Mouse (Mus musculus): ENCODE data around the gene Ankrd63. TPM values are rescaled to one million over a fixed set of nuclear protein-coding genes. Genes with fewer than 3 reads are reported as not detected.

Gene Ankrd63
- total RNA-seq, 1 experiment, result not detected

- DNase-seq (ENCODE audit: low read depth, low spot score), result no peak
- H3K36me3 ChIP-seq (ENCODE audit: control insufficient read depth, insufficient read depth, low read length, poor library complexity, severe bottlenecking), result no peaks in the 10 kb centered on the region
- H3K9me3 ChIP-seq (ENCODE audit: control insufficient read depth, insufficient read depth, low read depth, low read length), result no peaks in the 10 kb centered on the region
- peaks cover 0 to 4% of the 10 kb centered on the region in 2 experiments; a peak in 1 of 4 replicates for H3K4me1 ChIP-seq (ENCODE audit: control insufficient read depth in 2 of 2, insufficient read depth in 2 of 2, low read length in 2 of 2, poor library complexity in 1 of 2)
- H3K9ac ChIP-seq (ENCODE audit: insufficient read depth, low read depth, low read length, poor library complexity, severe bottlenecking), result no peak overlapping the region
- in situ Hi-C loops (cut with MboI; ENCODE audit: low sequenced_read_pairs in 2 of 2, unreplicated experiment in 2 of 2), result no loop called here
- H3K27ac ChIP-seq (ENCODE audit: insufficient read depth, low read depth, low read length, poor library complexity, severe bottlenecking), result no peak overlapping the region
- H3K4me3 ChIP-seq (ENCODE audit: insufficient read depth in 1 of 2, low read depth in 1 of 2, low read length in 2 of 2, poor library complexity in 1 of 2, severe bottlenecking in 1 of 2), result no peak overlapping the region
- TF ChIP-seq MAFK (IDR thresholded peaks at IDR 0.05; ENCODE audit: insufficient read depth, low read depth, low read length), result no peak
- no peak for TF ChIP-seq CHD2 (IDR thresholded peaks at IDR 0.05; ENCODE audit: low read depth, low read length)
- TF ChIP-seq ZNF384 (IDR thresholded peaks at IDR 0.05; ENCODE audit: low read depth, low read length), result no peak
- no peak for TF ChIP-seq HCFC1 (IDR thresholded peaks at IDR 0.05; ENCODE audit: borderline replicate concordance, insufficient read depth, low read length)
- TF ChIP-seq ZC3H11A (IDR thresholded peaks at IDR 0.05; ENCODE audit: borderline replicate concordance, low read depth, low read length), result no peak
Observed at GRCm38 (mm10) chr2:118731981-118732380, 28.2 kb upstream of the Ankrd63 start.

GRCm38 (mm10) chr2:118730622-118730915, 26.8 kb upstream of the Ankrd63 start:
- DNase-seq (ENCODE audit: low read depth, low spot score), result no peak
- H3K4me1 ChIP-seq (ENCODE audit: control insufficient read depth in 2 of 2, insufficient read depth in 2 of 2, low read length in 2 of 2, poor library complexity in 1 of 2), result peaks cover 0 to 4% of the 10 kb centered on the region in 2 experiments; a peak in 1 of 4 replicates
- in situ Hi-C loops (cut with MboI; ENCODE audit: low sequenced_read_pairs in 2 of 2, unreplicated experiment in 2 of 2), result no loop called here

GRCm38 (mm10) chr2:118729816-118730621, 26.3 kb upstream of the Ankrd63 start:
- Histone ChIP-seq H3K27ac (ENCODE audit: insufficient read depth, low read depth, low read length, poor library complexity, severe bottlenecking) (no peak overlapping the region), H3K4me3 (ENCODE audit: insufficient read depth in 1 of 2, low read depth in 1 of 2, low read length in 2 of 2, poor library complexity in 1 of 2, severe bottlenecking in 1 of 2) (no peak overlapping the region), H3K9me3 (ENCODE audit: control insufficient read depth, insufficient read depth, low read depth, low read length) (no peaks in the 10 kb centered on the region), H3K9ac (ENCODE audit: insufficient read depth, low read depth, low read length, poor library complexity, severe bottlenecking) (no peak overlapping the region), H3K4me1 (ENCODE audit: control insufficient read depth in 2 of 2, insufficient read depth in 2 of 2, low read length in 2 of 2, poor library complexity in 1 of 2) (peaks cover 0 to 4% of the 10 kb centered on the region in 2 experiments; a peak in 1 of 4 replicates), H3K36me3 (ENCODE audit: control insufficient read depth, insufficient read depth, low read length, poor library complexity, severe bottlenecking) (no peaks in the 10 kb centered on the region)
- TF ChIP-seq ZNF384 (IDR thresholded peaks at IDR 0.05; ENCODE audit: low read depth, low read length) (no peak), ZC3H11A (IDR thresholded peaks at IDR 0.05; ENCODE audit: borderline replicate concordance, low read depth, low read length) (no peak), HCFC1 (IDR thresholded peaks at IDR 0.05; ENCODE audit: borderline replicate concordance, insufficient read depth, low read length) (no peak), CHD2 (IDR thresholded peaks at IDR 0.05; ENCODE audit: low read depth, low read length) (no peak)
- in situ Hi-C loops (cut with MboI; ENCODE audit: low sequenced_read_pairs in 2 of 2, unreplicated experiment in 2 of 2), result no loop called here
- DNase-seq (ENCODE audit: low read depth, low spot score), result no peak

More at GRCm38 (mm10) chr2:118730622-118730915, 26.8 kb upstream of the Ankrd63 start:
- TF ChIP-seq ZC3H11A (IDR thresholded peaks at IDR 0.05; ENCODE audit: borderline replicate concordance, low read depth, low read length) (0 out of 2 replicates have a peak, but pooled peaks have one; percentile 19), ZNF384 (IDR thresholded peaks at IDR 0.05; ENCODE audit: low read depth, low read length) (no peak)
- H3K9ac ChIP-seq (ENCODE audit: insufficient read depth, low read depth, low read length, poor library complexity, severe bottlenecking), result no peak overlapping the region
- H3K27ac ChIP-seq (ENCODE audit: insufficient read depth, low read depth, low read length, poor library complexity, severe bottlenecking), result no peak overlapping the region
- H3K9me3 ChIP-seq (ENCODE audit: control insufficient read depth, insufficient read depth, low read depth, low read length), result no peaks in the 10 kb centered on the region
- no peaks in the 10 kb centered on the region for H3K36me3 ChIP-seq (ENCODE audit: control insufficient read depth, insufficient read depth, low read length, poor library complexity, severe bottlenecking)
- no peak overlapping the region for H3K4me3 ChIP-seq (ENCODE audit: insufficient read depth in 1 of 2, low read depth in 1 of 2, low read length in 2 of 2, poor library complexity in 1 of 2, severe bottlenecking in 1 of 2)

GRCm38 (mm10) chr2:118729194-118729593, 25.4 kb upstream of the Ankrd63 start:
- TF ChIP-seq HCFC1 (IDR thresholded peaks at IDR 0.05; ENCODE audit: borderline replicate concordance, insufficient read depth, low read length), result no peak
- no peak for TF ChIP-seq MAFK (IDR thresholded peaks at IDR 0.05; ENCODE audit: insufficient read depth, low read depth, low read length)
- no peak for TF ChIP-seq ZNF384 (IDR thresholded peaks at IDR 0.05; ENCODE audit: low read depth, low read length)
- no peak for TF ChIP-seq CHD2 (IDR thresholded peaks at IDR 0.05; ENCODE audit: low read depth, low read length)
- TF ChIP-seq ZC3H11A (IDR thresholded peaks at IDR 0.05; ENCODE audit: borderline replicate concordance, low read depth, low read length), result no peak
- Histone ChIP-seq H3K36me3 (ENCODE audit: control insufficient read depth, insufficient read depth, low read length, poor library complexity, severe bottlenecking) (no peaks in the 10 kb centered on the region), H3K4me3 (ENCODE audit: insufficient read depth in 1 of 2, low read depth in 1 of 2, low read length in 2 of 2, poor library complexity in 1 of 2, severe bottlenecking in 1 of 2) (no peak overlapping the region), H3K9me3 (ENCODE audit: control insufficient read depth, insufficient read depth, low read depth, low read length) (no peaks in the 10 kb centered on the region), H3K27ac (ENCODE audit: insufficient read depth, low read depth, low read length, poor library complexity, severe bottlenecking) (no peak overlapping the region), H3K9ac (ENCODE audit: insufficient read depth, low read depth, low read length, poor library complexity, severe bottlenecking) (no peak overlapping the region), H3K4me1 (ENCODE audit: control insufficient read depth in 2 of 2, insufficient read depth in 2 of 2, low read length in 2 of 2, poor library complexity in 1 of 2) (peaks cover 0 to 4% of the 10 kb centered on the region in 2 experiments; a peak in 1 of 4 replicates)
- no peak for DNase-seq (ENCODE audit: low read depth, low spot score)
- in situ Hi-C loops (cut with MboI; ENCODE audit: low sequenced_read_pairs in 2 of 2, unreplicated experiment in 2 of 2), result no loop called here
